Mouse (Mus musculus) limb, embryonic 14.5 days (tissue): ENCODE data around the gene Abca17. TPM values are rescaled to one million over a fixed set of nuclear protein-coding genes. Genes with fewer than 3 reads are reported as not detected.

ENCODE experiments used
- ATAC-seq: fragments of 200-750 bp; cut with Nextera tagmentation; 2 replicates; pipeline ENCODE4 v1.8.0; 2017; ENCODE audit warnings: low read depth, moderate number of reproducible peaks, moderate TSS enrichment; ENCODE audit not compliant: low FRiP score
- DNase-seq: peaks from one replicate; pipeline ENCODE4 v3.0.0-alpha.2; 2015; ENCODE audit warnings: low spot score
- H3K27ac ChIP-seq: fragments of 300-500 bp; sonication (generic); replicated peaks from 2 replicates; pipeline ENCODE4 v1.5.1; 2014; ENCODE audit warnings: low read depth, mild to moderate bottlenecking, low read length, moderate library complexity, mixed read lengths
- H3K27me3 ChIP-seq: fragments of 300-500 bp; sonication (generic); 2 replicates; pipeline ENCODE4 v1.6.1; 2014; ENCODE audit warnings: low read length, mixed read lengths; ENCODE audit not compliant: control insufficient read depth, insufficient read depth
- H3K36me3 ChIP-seq: fragments of 300-500 bp; sonication (generic); 2 replicates; pipeline ENCODE4 v1.6.1; 2014; ENCODE audit warnings: mild to moderate bottlenecking, low read length, moderate library complexity, mixed read lengths; ENCODE audit not compliant: control insufficient read depth, insufficient read depth
- H3K4me1 ChIP-seq: fragments of 300-500 bp; sonication (generic); 2 replicates; pipeline ENCODE4 v1.6.1; 2014; ENCODE audit warnings: antibody characterized with exemption, low read length, mixed read lengths; ENCODE audit not compliant: control insufficient read depth, insufficient read depth
- H3K4me2 ChIP-seq: fragments of 300-500 bp; sonication (generic); replicated peaks from 2 replicates; pipeline ENCODE4 v1.6.1; 2014; ENCODE audit warnings: low read depth, mild to moderate bottlenecking, low read length, moderate library complexity; ENCODE audit not compliant: severe bottlenecking
- H3K4me3 ChIP-seq: fragments of 300-500 bp; sonication (generic); replicated peaks from 2 replicates; pipeline ENCODE4 v1.5.1; 2014; ENCODE audit warnings: low read length
- H3K9ac ChIP-seq: fragments of 300-500 bp; sonication (generic); 2 replicates; pipeline ENCODE4 v1.6.1; 2014; ENCODE audit warnings: mild to moderate bottlenecking, low read depth, low read length, moderate library complexity; ENCODE audit not compliant: severe bottlenecking
- H3K9me3 ChIP-seq: fragments of 300-500 bp; sonication (generic); 2 replicates; pipeline ENCODE4 v1.6.1; 2016; ENCODE audit warnings: low read length; ENCODE audit not compliant: control insufficient read depth
- POLR2A ChIP-seq: fragments of 200-500 bp; IDR thresholded peaks from 2 replicates; pipeline ENCODE4 v1.8.0; 2012; ENCODE audit warnings: inconsistent platforms, mild to moderate bottlenecking, moderate library complexity, borderline replicate concordance; ENCODE audit not compliant: insufficient read depth, insufficient read length; ENCODE audit errors: extremely low read depth
- WGBS: fragments of 180-500 bp; shearing (Covaris S2); extraction: QIAGEN DNeasy Blood & Tissue Kit; methylation state at CpG from one replicate; pipeline ENCODE4 v1.1.7; 2014; 5-methylcytosine and 5-hydroxymethylcytosine counted together
- polyA plus RNA-seq, 2 experiments: library from polyadenylated mRNA; depleted of rRNA in 1 of 2; stranded (reverse) in 1 of 2; unstranded in 1 of 2; fragments of >200 nt; fragmentation: Nextera tagmentation in 1 of 2; extraction: Ambion mirVana in 1 of 2; gene quantifications; 2 replicates each; pipeline versions ENCODE4 v1.2.1 to v1.2.3; 2012 to 2014

The Abca17 gene
- polyA plus RNA-seq, 2 experiments, result 0.05 to 0.14 TPM

GRCm38 (mm10) chr17:24260516-24260915, 90.4 kb downstream of the Abca17 start:
- Histone ChIP-seq H3K4me2 (no peak overlapping the region), H3K4me1 (0 out of 2 replicates have a peak, but pooled peaks cover 2% of the 10 kb centered on the region), H3K4me3 (no peak overlapping the region), H3K9me3 (no peaks in the 10 kb centered on the region), H3K36me3 (no peaks in the 10 kb centered on the region), H3K27ac (no peak overlapping the region), H3K27me3 (no peaks in the 10 kb centered on the region), H3K9ac (no peak overlapping the region)
- ATAC-seq, result no peak
- WGBS, result 29% methylated on average over 4 of the region's 4 CpGs
- no peak for TF ChIP-seq POLR2A
- no peak for DNase-seq

- Histone ChIP-seq H3K27me3 (no peaks in the 10 kb centered on the region), H3K4me3 (no peak overlapping the region), H3K9me3 (no peaks in the 10 kb centered on the region), H3K4me1 (0 out of 2 replicates have a peak, but pooled peaks cover 2% of the 10 kb centered on the region), H3K9ac (no peak overlapping the region), H3K27ac (no peak overlapping the region), H3K4me2 (no peak overlapping the region), H3K36me3 (no peaks in the 10 kb centered on the region)
- no peak for TF ChIP-seq POLR2A
- no peak for DNase-seq
- WGBS, result 45% methylated on average over 5 of the region's 5 CpGs
- no peak for ATAC-seq
Measured at GRCm38 (mm10) chr17:24259702-24260101, 91.2 kb downstream of the Abca17 start.

GRCm38 (mm10) chr17:24258981-24259380, 91.9 kb downstream of the Abca17 start:
- Histone ChIP-seq H3K9ac (no peak overlapping the region), H3K4me3 (no peak overlapping the region), H3K36me3 (no peaks in the 10 kb centered on the region), H3K4me1 (0 out of 2 replicates have a peak, but pooled peaks cover 2% of the 10 kb centered on the region), H3K27ac (no peak overlapping the region), H3K4me2 (no peak overlapping the region), H3K9me3 (no peaks in the 10 kb centered on the region), H3K27me3 (no peaks in the 10 kb centered on the region)
- no peak for ATAC-seq
- DNase-seq, result no peak
- 62% methylated on average over 4 of the region's 4 CpGs for WGBS
- TF ChIP-seq POLR2A, result no peak

- TF ChIP-seq POLR2A, result no peak
- Histone ChIP-seq H3K27me3 (no peaks in the 10 kb centered on the region), H3K4me2 (peak overlapping the region; percentile 72; the same call in 1 of the 2 replicates), H3K9ac (no peak overlapping the region), H3K27ac (no peak overlapping the region), H3K36me3 (peaks cover 16% of the 10 kb centered on the region), H3K4me3 (no peak overlapping the region), H3K4me1 (peaks cover 9% of the 10 kb centered on the region; the same call in 1 of the 2 replicates), H3K9me3 (no peaks in the 10 kb centered on the region)
- WGBS, result 93% methylated on average over 2 of the region's 2 CpGs
- DNase-seq (no peak), ATAC-seq (no peak)
Measured at GRCm38 (mm10) chr17:24252329-24252728, 98.5 kb downstream of the Abca17 start.

- peak; percentile 100 for ATAC-seq
- DNase-seq, result peak; percentile 99
- peak; percentile 79; the same call in 1 of the 2 replicates for TF ChIP-seq POLR2A
- 2% methylated on average over 48 of the region's 48 CpGs for WGBS
- Histone ChIP-seq H3K9ac (peak within 1 kb of the TSS; percentile 77), H3K4me3 (peak within 1 kb of the TSS; percentile 76), H3K27me3 (no peaks in the 10 kb centered on the region), H3K27ac (peak within 1 kb of the TSS; percentile 78), H3K36me3 (peaks cover 21% of the 10 kb centered on the region), H3K4me1 (peaks cover 9% of the 10 kb centered on the region; the same call in 1 of the 2 replicates), H3K9me3 (no peaks in the 10 kb centered on the region), H3K4me2 (peak within 1 kb of the TSS; percentile 72)
Measured at GRCm38 (mm10) chr17:24251320-24252069, 99.4 kb downstream of the Abca17 start, which contains the start of gene Ccnf. Gene Ccnf (minus strand): TSS chr17:24251484.
